Mouse (Mus musculus): ENCODE results near the gene Ints3. TPM values are rescaled to one million over a fixed set of nuclear protein-coding genes. Genes with fewer than 3 reads are reported as not detected.

The Ints3 gene
- polyA plus RNA-seq, 1 experiment from 2014 or later, result 31.1 TPM

DNA sequence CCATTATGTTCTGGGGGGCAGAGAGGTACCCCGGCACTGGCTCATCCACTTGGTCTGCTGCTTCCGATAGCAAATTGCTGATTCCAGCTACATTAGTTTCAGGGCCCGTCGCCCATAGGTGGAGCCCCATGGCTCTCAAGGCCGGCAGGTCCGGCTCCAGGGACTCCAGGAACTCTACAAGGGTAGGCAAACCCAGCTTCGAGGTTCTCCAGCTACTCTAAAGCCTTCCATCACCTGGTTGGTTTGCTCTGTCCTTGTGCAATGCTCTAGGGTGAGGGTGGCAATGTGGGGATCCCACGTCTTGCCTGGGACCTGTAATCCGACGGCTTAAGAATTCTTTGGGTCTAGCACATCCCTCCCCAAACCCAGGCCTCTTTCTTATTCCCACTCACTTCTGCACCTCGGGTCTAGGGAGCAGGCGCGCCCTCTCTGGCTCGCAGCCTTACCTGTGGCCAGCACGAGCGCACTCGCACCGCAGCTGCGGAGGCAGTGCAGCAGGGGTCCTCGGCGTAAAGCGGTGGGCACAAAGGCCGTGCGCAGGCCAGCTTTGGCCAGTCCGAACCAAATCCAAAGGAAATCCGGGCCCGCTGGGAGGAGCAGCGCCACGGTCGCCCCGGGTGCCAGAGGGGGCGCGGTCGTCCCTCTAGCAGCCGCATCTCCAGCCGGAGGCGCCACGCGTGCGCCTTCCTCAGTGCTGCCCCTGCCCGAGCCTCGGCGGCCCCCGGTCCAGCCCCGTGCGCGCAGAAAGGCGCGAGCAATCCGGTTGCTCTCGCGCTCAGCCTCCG, 44.5 kb downstream of the Ints3 start:
- WGBS, result 3% methylated on average over 53 of the region's 53 CpGs
- Histone ChIP-seq H3K27me3 (no peaks in the 10 kb centered on the region), H3K4me1 (peaks cover 50% of the 10 kb centered on the region), H3K4me2 (peak overlapping the region; percentile 92), H3K9ac (peak overlapping the region; percentile 93), H3K4me3 (peak overlapping the region; percentile 76), H3K36me3 (peaks cover 55% of the 10 kb centered on the region), H3K9me3 (no peaks in the 10 kb centered on the region), H3K27ac (peak overlapping the region; percentile 98)
- ATAC-seq (ENCODE audit: insufficient number of reproducible peaks, insufficient read depth, low FRiP score, low TSS enrichment, low read depth), result peak; percentile 48

DNA sequence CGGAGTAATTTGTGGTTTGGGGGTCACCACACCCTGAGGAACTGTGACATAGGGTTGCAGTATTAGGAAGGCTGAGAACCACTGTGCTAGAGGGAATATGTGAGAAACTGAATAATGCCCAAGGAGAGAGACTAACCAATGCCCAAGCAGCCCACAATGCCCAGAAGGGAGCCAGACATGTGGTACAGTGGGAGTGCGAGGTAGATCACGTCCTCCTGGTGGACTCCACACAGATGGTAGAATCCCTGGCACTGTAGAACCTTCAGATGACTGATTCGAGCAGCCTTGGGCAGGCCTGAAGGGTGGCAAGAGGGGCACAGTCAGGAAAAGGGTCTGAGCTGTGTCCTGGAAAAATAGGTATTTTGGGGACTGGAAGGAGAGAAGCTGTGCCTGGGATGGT, 45.2 kb downstream of the Ints3 start:
- H3K9me3 ChIP-seq, result no peaks in the 10 kb centered on the region
- WGBS, result 59% methylated on average over 4 of the region's 4 CpGs

DNA sequence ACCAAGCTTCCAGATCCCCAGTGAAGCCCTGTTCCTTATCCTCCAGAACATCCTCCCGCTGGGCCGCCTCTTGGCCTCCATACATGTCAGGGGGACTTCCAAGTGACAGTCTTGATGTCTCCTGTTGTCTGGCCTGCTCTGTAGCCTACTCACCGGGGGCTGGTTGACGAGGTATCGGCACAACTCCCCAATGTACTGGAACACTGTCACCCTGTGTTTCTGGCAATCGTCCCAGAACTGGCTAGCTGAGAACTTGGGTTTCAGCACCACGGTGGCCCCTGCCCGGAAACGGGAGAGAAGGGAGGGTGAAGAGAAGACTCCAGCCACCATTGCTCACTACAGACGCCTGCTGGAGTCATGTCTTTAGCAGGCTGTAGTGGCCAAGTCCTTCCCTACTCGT, 45.9 kb downstream of the Ints3 start:
- no peak for ATAC-seq (ENCODE audit: insufficient number of reproducible peaks, insufficient read depth, low FRiP score, low TSS enrichment, low read depth)

More for the DNA sequence above, 45.2 kb downstream of the Ints3 start:
- Histone ChIP-seq H3K27ac (peak overlapping the region; percentile 98), H3K4me1 (peaks cover 50% of the 10 kb centered on the region), H3K9ac (peak overlapping the region; percentile 93), H3K27me3 (no peaks in the 10 kb centered on the region), H3K4me3 (peak overlapping the region; percentile 76), H3K4me2 (peak overlapping the region; percentile 92), H3K36me3 (peaks cover 48% of the 10 kb centered on the region)
- ATAC-seq (ENCODE audit: insufficient number of reproducible peaks, insufficient read depth, low FRiP score, low TSS enrichment, low read depth), result no peak

GRCm38 (mm10) chr3:90386817-90387216, 46.6 kb downstream of the Ints3 start:
- 91% methylated on average over 10 of the region's 10 CpGs for WGBS
- Histone ChIP-seq H3K27ac (no peak overlapping the region), H3K36me3 (peaks cover 34% of the 10 kb centered on the region), H3K9me3 (no peaks in the 10 kb centered on the region), H3K4me3 (peak overlapping the region; percentile 76; the same call in 1 of the 2 replicates), H3K4me2 (peak overlapping the region; percentile 92), H3K4me1 (peaks cover 45% of the 10 kb centered on the region), H3K9ac (no peak overlapping the region; the same call in 1 of the 2 replicates), H3K27me3 (no peaks in the 10 kb centered on the region)
- ATAC-seq (ENCODE audit: insufficient number of reproducible peaks, insufficient read depth, low FRiP score, low TSS enrichment, low read depth), result no peak

More for the DNA sequence above, 45.9 kb downstream of the Ints3 start:
- Histone ChIP-seq H3K4me3 (peak overlapping the region; percentile 76), H3K36me3 (peaks cover 41% of the 10 kb centered on the region), H3K4me1 (peaks cover 50% of the 10 kb centered on the region), H3K9ac (peak overlapping the region; percentile 93), H3K9me3 (no peaks in the 10 kb centered on the region), H3K4me2 (peak overlapping the region; percentile 92), H3K27me3 (no peaks in the 10 kb centered on the region), H3K27ac (no peak overlapping the region)
- WGBS, result 58% methylated on average over 11 of the region's 11 CpGs

DNA sequence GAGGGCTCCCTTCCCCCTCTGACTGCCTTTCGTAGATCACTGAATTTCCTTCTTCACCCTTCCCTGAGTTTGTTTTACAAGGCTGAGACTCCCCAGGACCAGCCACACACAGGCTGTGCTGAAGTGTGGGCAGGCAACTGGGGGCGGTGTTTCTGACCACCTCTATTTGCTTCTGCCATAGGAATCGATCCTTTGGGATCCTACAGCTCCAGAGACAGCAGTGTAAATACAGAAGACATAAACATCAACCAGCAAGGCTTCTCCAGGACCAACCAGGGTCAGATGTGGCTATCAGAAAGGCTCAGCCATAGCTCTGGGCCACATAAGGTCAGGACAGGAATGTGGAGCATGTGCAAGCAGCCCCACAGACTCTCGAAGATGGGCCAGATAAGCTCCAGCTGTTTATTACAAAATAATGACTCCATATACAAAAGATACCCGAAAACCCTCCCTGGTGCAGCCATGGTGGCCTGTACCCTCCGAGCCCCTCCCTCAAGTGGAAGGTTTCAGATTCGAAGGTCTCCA, 48.5 kb downstream of the Ints3 start:
- Histone ChIP-seq H3K9me3 (no peaks in the 10 kb centered on the region), H3K4me2 (no peak overlapping the region), H3K4me1 (peaks cover 30% of the 10 kb centered on the region), H3K9ac (no peak overlapping the region), H3K27ac (no peak overlapping the region), H3K4me3 (no peak overlapping the region), H3K27me3 (no peaks in the 10 kb centered on the region), H3K36me3 (peaks cover 26% of the 10 kb centered on the region)
- ATAC-seq (ENCODE audit: insufficient number of reproducible peaks, insufficient read depth, low FRiP score, low TSS enrichment, low read depth), result no peak
- 62% methylated on average over 7 of the region's 7 CpGs for WGBS

DNA sequence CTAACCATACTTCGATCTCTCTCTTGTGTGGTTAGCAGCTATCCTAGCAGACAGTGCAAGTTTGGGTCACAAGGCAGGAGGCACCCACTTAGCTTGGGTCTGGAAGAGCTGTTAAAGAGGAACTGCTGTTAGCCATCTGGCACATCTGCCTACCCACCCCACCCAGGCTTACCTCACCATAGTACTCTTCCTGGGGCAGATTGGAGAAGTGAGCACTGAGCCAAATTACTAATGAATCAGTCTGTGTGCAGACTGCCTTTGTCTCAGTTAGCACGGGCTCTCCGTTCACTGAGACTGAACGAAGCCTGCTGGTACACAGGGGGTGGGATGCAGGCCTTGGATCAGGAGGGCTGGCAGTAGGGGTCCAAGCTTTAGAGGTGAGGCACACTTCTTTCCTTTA, 49.7 kb downstream of the Ints3 start:
- no peak overlapping the region for H3K4me3 ChIP-seq
- H3K36me3 ChIP-seq, result peaks cover 26% of the 10 kb centered on the region
- H3K27ac ChIP-seq, result peak overlapping the region; percentile 28; the same call in 1 of the 2 replicates
- H3K4me1 ChIP-seq, result peaks cover 24% of the 10 kb centered on the region
- 88% methylated on average over 4 of the region's 4 CpGs for WGBS
- H3K27me3 ChIP-seq, result no peaks in the 10 kb centered on the region
- no peak overlapping the region for H3K4me2 ChIP-seq
- no peaks in the 10 kb centered on the region for H3K9me3 ChIP-seq
- no peak for ATAC-seq (ENCODE audit: insufficient number of reproducible peaks, insufficient read depth, low FRiP score, low TSS enrichment, low read depth)
- H3K9ac ChIP-seq, result no peak overlapping the region

DNA sequence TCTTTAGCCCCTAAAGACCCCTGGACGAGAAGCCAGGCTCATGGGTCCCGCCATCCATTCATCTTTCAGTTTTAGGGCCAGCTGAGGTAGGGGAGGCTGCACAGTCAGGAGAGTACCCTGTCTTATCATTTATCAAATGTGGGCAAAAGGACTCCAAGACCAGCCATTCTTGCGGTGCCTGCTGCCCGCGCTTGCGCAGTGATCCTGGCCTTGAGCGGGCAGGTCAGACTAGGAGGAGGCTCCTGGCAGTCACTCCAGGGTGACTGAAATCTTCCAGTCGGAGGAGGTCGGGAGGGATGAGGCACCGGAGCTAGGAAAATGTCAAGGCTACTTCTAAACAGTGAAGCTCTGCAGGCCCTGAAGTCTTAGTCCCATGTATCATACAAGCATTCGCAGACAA, 51.7 kb downstream of the Ints3 start:
- Histone ChIP-seq H3K4me2 (no peak overlapping the region), H3K9me3 (no peaks in the 10 kb centered on the region), H3K4me1 (peaks cover 5% of the 10 kb centered on the region; the same call in 1 of the 2 replicates), H3K36me3 (peaks cover 20% of the 10 kb centered on the region), H3K27ac (no peak overlapping the region), H3K9ac (no peak overlapping the region), H3K4me3 (no peak overlapping the region), H3K27me3 (no peaks in the 10 kb centered on the region)
- no peak for ATAC-seq (ENCODE audit: insufficient number of reproducible peaks, insufficient read depth, low FRiP score, low TSS enrichment, low read depth)
- WGBS, result 68% methylated on average over 11 of the region's 11 CpGs

GRCm38 (mm10) chr3:90378496-90378895, 54.9 kb downstream of the Ints3 start:
- Histone ChIP-seq H3K27ac (no peak overlapping the region), H3K4me3 (no peak overlapping the region), H3K9me3 (no peaks in the 10 kb centered on the region), H3K9ac (no peak overlapping the region), H3K4me2 (no peak overlapping the region), H3K36me3 (no peaks in the 10 kb centered on the region), H3K27me3 (no peaks in the 10 kb centered on the region), H3K4me1 (0 out of 2 replicates have a peak, but pooled peaks cover 4% of the 10 kb centered on the region)
- ATAC-seq (ENCODE audit: insufficient number of reproducible peaks, insufficient read depth, low FRiP score, low TSS enrichment, low read depth), result no peak
- WGBS, result 83% methylated on average over 5 of the region's 5 CpGs

DNA sequence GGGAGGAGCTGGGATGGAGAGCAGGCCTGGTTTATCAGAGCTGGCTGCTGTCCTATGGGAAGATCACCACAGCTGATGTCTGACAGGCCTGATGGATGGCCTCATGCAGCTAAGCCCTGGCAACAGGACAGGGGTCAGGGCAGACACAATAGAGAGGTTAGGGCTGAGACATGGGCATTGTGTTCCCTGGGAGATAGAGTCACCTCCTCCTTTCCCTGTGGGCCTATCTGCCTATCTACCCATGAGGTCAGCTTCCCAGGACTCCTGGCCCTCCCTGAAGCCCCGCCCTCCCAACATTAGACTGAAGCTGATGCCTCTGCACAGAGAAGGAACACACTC, 57.2 kb downstream of the Ints3 start:
- H3K27me3 ChIP-seq, result no peaks in the 10 kb centered on the region
- ATAC-seq (ENCODE audit: insufficient number of reproducible peaks, insufficient read depth, low FRiP score, low TSS enrichment, low read depth), result no peak
- H3K9me3 ChIP-seq, result no peaks in the 10 kb centered on the region
- H3K27ac ChIP-seq, result no peak overlapping the region
- WGBS, result 62% methylated on average over 1 of the region's 1 CpGs
- no peaks in the 10 kb centered on the region for H3K36me3 ChIP-seq
- 0 out of 2 replicates have a peak overlapping the region, but pooled peaks have one; percentile 21 for H3K9ac ChIP-seq
- no peak overlapping the region for H3K4me2 ChIP-seq
- H3K4me3 ChIP-seq, result no peak overlapping the region
- no peaks in the 10 kb centered on the region for H3K4me1 ChIP-seq

- H3K4me2 ChIP-seq, result no peak overlapping the region
- 0 out of 2 replicates have a peak overlapping the region, but pooled peaks have one; percentile 21 for H3K9ac ChIP-seq
- H3K36me3 ChIP-seq, result no peaks in the 10 kb centered on the region
- no peaks in the 10 kb centered on the region for H3K27me3 ChIP-seq
- ATAC-seq (ENCODE audit: insufficient number of reproducible peaks, insufficient read depth, low FRiP score, low TSS enrichment, low read depth), result no peak
- no peak overlapping the region for H3K27ac ChIP-seq
- no peaks in the 10 kb centered on the region for H3K4me1 ChIP-seq
- H3K9me3 ChIP-seq, result no peaks in the 10 kb centered on the region
- H3K4me3 ChIP-seq, result no peak overlapping the region
- WGBS, result 51% methylated on average over 3 of the region's 3 CpGs
Observed at GRCm38 (mm10) chr3:90375562-90376246, 57.7 kb downstream of the Ints3 start.

- Histone ChIP-seq H3K9me3 (no peaks in the 10 kb centered on the region), H3K4me2 (no peak overlapping the region), H3K36me3 (no peaks in the 10 kb centered on the region), H3K9ac (no peak overlapping the region), H3K27ac (no peak overlapping the region), H3K4me3 (no peak overlapping the region), H3K4me1 (no peaks in the 10 kb centered on the region), H3K27me3 (no peaks in the 10 kb centered on the region)
- WGBS, result 75% methylated on average over 4 of the region's 4 CpGs
- ATAC-seq (ENCODE audit: insufficient number of reproducible peaks, insufficient read depth, low FRiP score, low TSS enrichment, low read depth), result no peak
Observed at GRCm38 (mm10) chr3:90374368-90374767, 59.1 kb downstream of the Ints3 start.

Data from embryonic facial prominence, embryonic 13.5 days (tissue).